Mouse (Mus musculus): ENCODE data around the gene Stx8.

- no peak for TF ChIP-seq CTCF (IDR thresholded peaks at IDR 0.05; ENCODE audit: control insufficient read depth, insufficient read depth, insufficient read length)
- TF ChIP-seq CEBPB (IDR thresholded peaks at IDR 0.05; ENCODE audit: low read depth) = no peak
- no peak for TF ChIP-seq MYOD1 (IDR thresholded peaks at IDR 0.05; ENCODE audit: control insufficient read depth, insufficient read length, low read depth)
- TF ChIP-seq USF1 (IDR thresholded peaks at IDR 0.05; ENCODE audit: low read depth) = no peak
- TF ChIP-seq MYOG (IDR thresholded peaks at IDR 0.05; ENCODE audit: control insufficient read depth, extremely low read depth, insufficient read length) = no peak
- TF ChIP-seq MAX (IDR thresholded peaks at IDR 0.05) = no peak
Measured at GRCm38 (mm10) chr11:68058466-68059201, 92.6 kb downstream of the Stx8 start.
